Mouse (Mus musculus): ENCODE data around the gene Nmi. TPM values are rescaled to one million over a fixed set of nuclear protein-coding genes. Genes with fewer than 3 reads are reported as not detected.

The Nmi gene
- polyA plus RNA-seq, 1 experiment from 2014 or later, result 18.5 TPM

GRCm38 (mm10) chr2:51911864-51912263, 61.4 kb downstream of the Nmi start:
- WGBS, result 40% methylated on average over 2 of the region's 2 CpGs
- no peak overlapping the region for H3K9ac ChIP-seq (ENCODE audit: low read length)
- H3K4me1 ChIP-seq (replicated peaks; ENCODE audit: control insufficient read depth, insufficient read depth, low read length), result peaks cover 17% of the 10 kb centered on the region
- no peak; the same call in 1 of the 2 replicates for ATAC-seq (replicated peaks; ENCODE audit: low FRiP score, low TSS enrichment, low read depth)
- H3K36me3 ChIP-seq (ENCODE audit: control insufficient read depth, insufficient read depth, low read length), result no peaks in the 10 kb centered on the region
- no peak overlapping the region; the same call in 1 of the 2 replicates for H3K4me2 ChIP-seq (ENCODE audit: low read length)
- peak overlapping the region; percentile 87 for H3K27ac ChIP-seq (ENCODE audit: low read depth)
- H3K4me3 ChIP-seq (ENCODE audit: low read depth, low read length), result no peak overlapping the region
- no peaks in the 10 kb centered on the region for H3K9me3 ChIP-seq (ENCODE audit: control insufficient read depth, low read length)
- H3K27me3 ChIP-seq (replicated peaks; ENCODE audit: control insufficient read depth, insufficient read depth, low read length), result no peaks in the 10 kb centered on the region
- no peak for DNase-seq (ENCODE audit: low spot score)

GRCm38 (mm10) chr2:51907538-51908110, 65.7 kb downstream of the Nmi start:
- Histone ChIP-seq H3K27ac (ENCODE audit: low read depth) (no peak overlapping the region), H3K4me2 (ENCODE audit: low read length) (no peak overlapping the region), H3K4me1 (replicated peaks; ENCODE audit: control insufficient read depth, insufficient read depth, low read length) (0 out of 2 replicates have a peak, but pooled peaks cover 7% of the 10 kb centered on the region), H3K4me3 (ENCODE audit: low read depth, low read length) (no peak overlapping the region), H3K36me3 (ENCODE audit: control insufficient read depth, insufficient read depth, low read length) (no peaks in the 10 kb centered on the region), H3K9me3 (ENCODE audit: control insufficient read depth, low read length) (no peaks in the 10 kb centered on the region), H3K27me3 (replicated peaks; ENCODE audit: control insufficient read depth, insufficient read depth, low read length) (no peaks in the 10 kb centered on the region), H3K9ac (ENCODE audit: low read length) (no peak overlapping the region)
- WGBS, result 68% methylated on average over 4 of the region's 4 CpGs
- DNase-seq (ENCODE audit: low spot score) (no peak), ATAC-seq (replicated peaks; ENCODE audit: low FRiP score, low TSS enrichment, low read depth) (no peak)

GRCm38 (mm10) chr2:51905637-51906036, 67.7 kb downstream of the Nmi start:
- Histone ChIP-seq H3K27me3 (replicated peaks; ENCODE audit: control insufficient read depth, insufficient read depth, low read length) (no peaks in the 10 kb centered on the region), H3K4me3 (ENCODE audit: low read depth, low read length) (no peak overlapping the region), H3K9ac (ENCODE audit: low read length) (no peak overlapping the region), H3K36me3 (ENCODE audit: control insufficient read depth, insufficient read depth, low read length) (no peaks in the 10 kb centered on the region), H3K4me1 (replicated peaks; ENCODE audit: control insufficient read depth, insufficient read depth, low read length) (no peaks in the 10 kb centered on the region), H3K27ac (ENCODE audit: low read depth) (no peak overlapping the region), H3K4me2 (ENCODE audit: low read length) (no peak overlapping the region), H3K9me3 (ENCODE audit: control insufficient read depth, low read length) (no peaks in the 10 kb centered on the region)
- WGBS, result 64% methylated on average over 8 of the region's 8 CpGs
- DNase-seq (ENCODE audit: low spot score) (no peak), ATAC-seq (replicated peaks; ENCODE audit: low FRiP score, low TSS enrichment, low read depth) (no peak)

Other genes starting within 250 kb of the Nmi start
- 11.9 TPM in 2 replicates for gene Rbm43, start 38.3 kb downstream of the Nmi start, polyA plus RNA-seq (2014; fragmentation: Nextera tagmentation; extraction: Ambion mirVana)
- 3.0 and 3.4 TPM in 2 replicates for gene Tnfaip6, start 64.5 kb upstream of the Nmi start, polyA plus RNA-seq (2014; fragmentation: Nextera tagmentation; extraction: Ambion mirVana)
- 39.1 and 46.6 TPM in 2 replicates for gene Rif1, start 99.3 kb upstream of the Nmi start, polyA plus RNA-seq (2014; fragmentation: Nextera tagmentation; extraction: Ambion mirVana)